Mouse (Mus musculus) gastrocnemius, postnatal 10 days (tissue): Measurements from ENCODE around the gene BC004004. TPM values are rescaled to one million over a fixed set of nuclear protein-coding genes. Genes with fewer than 3 reads are reported as not detected.
"Not testable (repeated sequence)": the region's sequence is repeated elsewhere in the genome, so short reads cannot be mapped to it uniquely, and the experiment has no call there.

Source experiments
- DNase-seq: peaks from one replicate; pipeline ENCODE4 v3.0.0; 2021; ENCODE audit warnings: mixed read lengths
- long read RNA-seq, 2 experiments: library from polyadenylated mRNA; stranded (forward); transcript quantifications; one replicate each; pipeline ENCODE4 v2.0.0; 2021
- total RNA-seq, 2 experiments: library from RNA; stranded (reverse); gene quantifications; 2 replicates each; pipeline ENCODE4 v1.2.3; 2021

BC004004 gene
- 100 to 1,000 TPM; 115 to 118 TPM for total RNA-seq
- long read RNA-seq, experiment 1, full-length matches to known transcripts: 93 of 123 reads
- long read RNA-seq, experiment 1, partial matches to known transcripts: 4 of 123 reads
- long read RNA-seq, experiment 1, other reads (novel, unspliced or antisense): 26 of 123 reads
- long read RNA-seq, experiment 2, full-length matches to known transcripts: 91 of 116 reads
- long read RNA-seq, experiment 2, partial matches to known transcripts: 3 of 116 reads
- long read RNA-seq, experiment 2, other reads (novel, unspliced or antisense): 22 of 116 reads

DNA sequence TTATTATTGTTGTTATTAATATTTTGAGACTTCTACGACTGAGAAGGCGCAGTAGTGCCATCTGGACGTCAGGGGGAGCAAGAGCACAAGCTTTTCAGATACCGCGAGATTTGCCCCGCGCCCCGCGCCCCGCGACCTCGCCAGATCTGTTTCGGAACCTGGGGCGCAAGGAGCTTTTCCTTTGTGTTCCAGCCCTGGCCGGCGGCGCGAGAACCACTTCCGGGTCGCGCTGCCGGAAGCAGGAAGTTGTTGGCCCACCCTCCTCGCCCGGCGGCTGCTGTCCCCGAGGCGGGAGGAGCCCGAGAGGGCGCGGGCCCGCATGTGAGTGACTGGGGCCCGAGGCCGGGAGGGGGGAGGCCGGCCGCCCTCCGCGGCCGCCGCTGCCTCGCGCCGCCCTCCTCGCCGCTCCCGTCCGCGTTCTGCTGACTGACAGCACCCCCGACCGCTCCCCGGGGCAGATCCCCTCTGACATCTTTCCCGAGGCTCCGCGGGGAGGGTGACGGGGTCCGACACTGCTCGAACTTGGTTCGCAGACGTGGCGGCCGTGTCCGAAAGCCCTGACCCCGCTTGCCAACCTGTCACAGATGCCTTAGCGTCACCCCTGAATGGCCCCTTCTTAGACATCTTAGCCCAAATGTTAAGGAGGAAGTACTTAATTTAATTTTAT, at the start of gene BC004004:
Gene BC004004 (plus strand): TSS at position 107 of the 667 bp plus-strand sequence.
- peak; percentile 96 for DNase-seq

DNA sequence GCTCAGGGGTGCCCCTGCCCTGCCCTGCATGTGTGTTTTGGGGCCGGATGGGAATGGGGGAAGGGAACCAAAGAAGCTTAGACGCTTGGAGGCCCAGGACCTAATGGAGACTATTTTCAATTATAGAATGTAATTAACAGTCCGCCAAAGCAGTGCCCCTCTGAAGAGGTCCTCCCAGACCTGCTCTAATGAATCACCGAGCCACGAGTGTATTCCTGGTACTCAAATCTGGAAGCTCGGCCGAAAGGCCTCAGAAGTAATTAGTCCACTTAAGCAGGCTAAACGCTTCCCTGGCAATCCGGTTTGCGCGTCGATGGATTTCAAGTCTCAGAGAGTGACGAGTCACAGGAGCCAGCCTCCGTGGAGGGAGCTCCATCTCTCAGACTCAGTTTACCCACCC, 48.0 kb upstream of the BC004004 start:
- DNase-seq: no peak

DNA sequence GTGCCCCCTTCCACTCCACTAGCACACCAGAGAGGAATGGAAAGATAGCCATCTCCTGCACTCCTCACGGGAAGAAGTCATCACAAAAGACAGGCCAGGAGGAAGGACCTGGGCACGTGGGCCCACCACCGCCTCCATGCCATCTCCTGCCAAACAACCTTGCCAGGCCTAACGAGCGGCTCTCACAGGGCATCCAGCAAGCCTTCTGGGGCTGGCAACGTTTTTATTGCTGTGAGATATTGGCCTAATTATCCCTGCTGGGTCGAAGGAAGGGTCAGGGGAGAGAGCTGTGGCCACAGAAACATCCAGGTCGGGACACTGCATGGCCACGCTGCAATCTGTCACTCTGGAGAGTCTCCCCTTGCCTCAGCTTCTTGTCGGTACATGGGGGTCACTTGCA, 37.5 kb upstream of the BC004004 start:
- DNase-seq: no peak

DNA sequence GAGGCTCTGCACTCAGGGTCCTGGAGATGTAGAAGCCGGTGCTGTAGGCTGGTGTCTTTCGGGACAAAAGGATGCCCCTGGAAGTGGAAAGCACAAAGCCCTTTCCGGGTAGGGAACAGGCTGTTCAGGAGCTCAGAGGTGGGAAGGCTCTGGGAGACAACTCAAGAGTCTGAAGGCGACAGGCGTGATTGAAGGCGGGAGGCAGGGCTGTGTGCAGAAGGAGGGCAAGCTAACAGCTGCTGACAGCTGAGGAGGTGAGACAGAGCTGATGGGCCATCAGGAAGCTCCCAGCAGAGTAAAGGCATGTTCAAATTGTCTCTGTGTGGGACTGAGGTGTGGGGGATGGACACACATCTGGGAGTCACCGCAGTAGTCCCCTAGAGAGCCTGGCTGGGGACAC, 32.5 kb upstream of the BC004004 start:
- no peak for DNase-seq

DNA sequence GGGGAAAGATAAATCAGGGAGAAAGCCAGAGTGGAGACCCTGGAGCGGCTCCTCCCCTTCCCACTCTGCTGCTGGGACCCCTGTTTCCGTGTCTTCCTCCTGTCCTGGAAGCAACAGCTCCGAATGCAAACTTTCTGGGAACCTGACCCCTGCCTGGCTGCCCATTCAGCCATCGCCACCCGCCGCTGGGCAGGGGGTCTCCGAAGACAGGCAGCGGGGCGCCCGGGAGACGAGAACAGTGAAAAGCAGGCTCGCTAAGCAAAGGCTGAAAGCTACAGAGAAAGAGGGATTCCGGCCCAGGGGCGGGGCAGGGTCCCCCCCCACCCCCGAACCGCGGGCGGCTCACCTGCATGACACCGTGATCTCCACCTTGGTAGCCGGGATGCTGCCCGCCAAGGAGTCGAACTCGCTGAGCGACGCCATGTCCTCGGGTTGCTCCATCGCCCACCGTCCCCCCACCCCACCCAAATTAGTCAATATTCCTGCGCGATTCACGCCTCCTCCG, 31.3 kb upstream of the BC004004 start:
- DNase-seq: no peak

DNA sequence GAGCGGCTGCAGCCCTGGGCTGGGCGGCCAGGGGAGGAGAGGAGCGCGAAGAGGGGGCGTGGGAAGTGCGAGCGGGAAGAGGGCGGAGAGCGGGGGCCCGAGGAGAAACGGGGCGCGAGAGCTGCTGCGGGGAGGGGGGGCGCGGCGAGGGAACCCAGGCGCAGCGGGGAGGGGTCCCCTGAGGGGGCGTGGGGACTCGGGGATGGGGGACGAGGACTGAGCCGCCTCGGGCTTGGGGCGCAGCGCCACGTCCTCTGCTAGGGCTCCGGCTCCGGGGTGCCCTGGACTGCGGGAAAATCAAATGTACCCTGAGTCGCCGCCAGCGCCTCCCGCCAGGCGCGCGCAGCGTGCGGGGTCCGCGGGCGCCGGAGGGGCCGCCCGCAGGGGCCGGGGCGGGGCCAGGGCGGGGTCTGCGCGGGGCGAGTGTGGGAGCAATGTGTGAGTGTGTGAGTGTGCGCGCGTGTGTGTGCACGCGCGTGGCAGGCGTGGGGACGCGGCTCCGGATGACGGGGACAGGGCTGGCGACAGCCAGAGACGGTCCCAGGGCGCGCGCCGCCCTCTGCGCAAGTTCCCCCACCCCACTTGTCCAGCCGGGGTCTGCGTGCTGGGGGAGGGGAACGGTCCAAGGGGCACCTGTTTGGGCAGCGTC, 30.7 kb upstream of the BC004004 start, which contains the start of gene Cpne5:
Gene Cpne5 (minus strand): TSS at position 396 of the 649 bp plus-strand sequence.
- peak; percentile 34 for DNase-seq

DNA sequence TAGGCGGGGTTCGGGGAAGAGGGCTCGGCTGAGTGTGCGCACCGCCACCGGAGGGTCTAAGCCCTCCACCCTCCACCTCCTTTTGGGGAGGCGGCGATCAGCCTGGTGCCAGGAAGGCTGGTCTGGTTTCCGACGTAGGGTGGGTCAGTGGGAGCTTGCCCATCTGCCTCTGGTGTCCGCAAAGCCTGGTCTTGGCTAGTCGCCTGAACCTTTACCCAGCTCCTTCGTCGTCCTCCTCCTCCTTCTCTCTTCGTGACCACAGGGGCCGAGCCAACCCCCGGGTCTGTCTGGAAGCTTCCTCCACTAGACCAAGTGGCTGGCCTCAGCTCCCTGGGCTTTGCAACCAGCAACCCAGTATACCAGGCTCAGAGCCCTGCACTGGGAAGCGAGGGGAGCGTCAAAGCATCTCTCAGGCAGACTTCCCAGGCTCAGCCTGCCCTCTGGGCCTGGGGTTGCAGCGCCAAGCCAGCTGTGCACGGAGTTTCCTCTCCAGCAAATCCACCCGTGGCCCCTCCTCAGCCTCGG, 30.1 kb upstream of the BC004004 start:
- DNase-seq: peak; percentile 42

DNA sequence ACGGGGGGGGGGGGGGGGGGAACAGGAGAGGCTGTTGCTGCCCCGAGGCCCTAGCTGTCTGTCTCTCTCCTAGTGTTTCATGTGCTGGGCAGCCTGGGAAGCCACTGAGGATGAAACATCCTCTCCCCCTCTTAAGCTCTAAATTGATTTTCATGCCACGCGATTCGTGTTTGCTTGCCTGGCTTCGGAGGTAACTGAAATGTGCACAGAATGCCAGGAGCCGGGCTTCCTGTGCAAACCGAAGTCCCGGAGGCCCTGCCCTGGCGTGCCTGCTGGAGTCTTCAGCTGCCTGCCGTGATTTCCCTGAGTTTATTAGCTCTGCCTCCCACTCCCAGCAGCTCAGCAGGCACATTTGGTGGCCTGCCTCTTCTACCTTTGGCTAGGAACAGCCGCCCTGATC, 23.7 kb upstream of the BC004004 start:
- no peak for DNase-seq

DNA sequence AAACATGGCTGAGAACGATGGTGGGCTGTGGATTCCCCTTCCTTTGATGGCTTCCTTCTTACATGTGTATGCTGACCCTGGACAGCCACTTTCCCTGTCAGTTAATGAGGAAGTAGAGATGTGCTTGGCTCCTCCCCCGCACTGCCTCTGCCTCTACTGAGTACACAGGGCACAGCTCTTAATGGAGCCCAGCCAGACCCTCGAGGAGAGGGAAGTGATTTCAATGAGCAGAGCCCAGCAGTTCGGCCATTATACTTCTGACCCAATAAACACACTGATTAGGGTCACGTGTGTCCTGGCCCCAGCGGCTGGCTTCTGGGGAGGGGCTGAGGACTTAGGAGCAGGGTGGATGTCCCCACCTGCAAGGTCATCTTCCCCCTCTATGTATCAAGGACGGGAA, 22.9 kb upstream of the BC004004 start:
- no peak for DNase-seq

DNA sequence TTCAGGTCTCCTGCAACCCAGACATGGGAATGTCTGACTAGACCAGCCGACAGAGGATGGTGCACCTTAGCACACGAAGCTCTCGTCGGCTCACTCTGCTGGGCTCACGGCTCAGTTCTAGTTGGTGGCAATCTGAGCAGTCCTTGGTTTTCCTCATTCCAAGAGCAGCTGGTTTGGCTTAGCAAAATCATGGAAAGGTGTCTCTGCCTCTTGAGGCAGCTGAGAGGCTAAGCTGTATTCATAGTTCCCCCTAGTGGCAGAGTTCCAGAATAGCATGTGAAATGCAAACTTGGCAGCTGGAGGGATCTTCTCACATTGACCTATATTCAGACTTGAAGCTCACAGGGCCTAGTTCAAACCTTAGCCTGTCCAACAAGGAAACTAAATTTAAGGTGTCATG, 22.0 kb upstream of the BC004004 start:
- DNase-seq: no peak

DNA sequence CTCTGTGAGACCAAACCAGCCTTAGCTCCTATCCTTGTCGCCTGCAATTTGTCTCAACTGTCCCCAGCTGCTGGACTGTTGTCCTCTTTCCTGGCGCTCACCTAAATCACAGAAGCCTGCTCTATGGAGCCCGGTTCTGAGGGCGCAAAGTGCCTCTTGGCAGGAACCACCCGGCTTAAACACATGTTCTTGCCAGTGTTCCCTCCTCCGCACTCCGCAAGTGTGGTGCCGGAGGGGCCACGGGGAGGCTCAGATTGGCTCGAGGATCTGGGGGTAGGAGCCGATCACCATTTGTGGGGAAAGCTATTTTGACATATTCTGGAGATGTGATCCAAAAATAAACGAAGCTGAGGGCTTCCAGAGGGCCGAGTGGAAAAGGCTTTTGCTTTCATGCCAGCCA, 20.7 kb upstream of the BC004004 start:
- DNase-seq: no peak

DNA sequence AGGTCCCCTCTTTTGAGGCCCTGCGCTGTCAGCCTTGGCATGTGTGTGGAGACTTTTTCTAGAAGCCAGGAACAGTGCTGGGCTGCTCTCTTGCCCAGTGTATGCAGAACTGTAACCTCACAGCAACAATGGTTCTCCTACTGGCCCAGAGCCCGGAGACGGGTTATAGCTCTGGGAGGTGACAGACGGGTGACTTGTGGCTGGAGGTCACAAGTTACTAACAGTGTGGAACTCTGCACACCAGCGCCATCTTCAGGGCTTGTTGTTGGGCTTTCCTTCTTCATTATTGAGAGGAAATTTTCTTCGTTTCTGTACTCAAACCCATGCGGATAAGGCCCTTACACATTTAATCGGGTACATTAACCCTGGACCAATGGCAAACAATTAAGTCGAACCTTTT, 19.1 kb upstream of the BC004004 start:
- peak; percentile 61 for DNase-seq

DNA sequence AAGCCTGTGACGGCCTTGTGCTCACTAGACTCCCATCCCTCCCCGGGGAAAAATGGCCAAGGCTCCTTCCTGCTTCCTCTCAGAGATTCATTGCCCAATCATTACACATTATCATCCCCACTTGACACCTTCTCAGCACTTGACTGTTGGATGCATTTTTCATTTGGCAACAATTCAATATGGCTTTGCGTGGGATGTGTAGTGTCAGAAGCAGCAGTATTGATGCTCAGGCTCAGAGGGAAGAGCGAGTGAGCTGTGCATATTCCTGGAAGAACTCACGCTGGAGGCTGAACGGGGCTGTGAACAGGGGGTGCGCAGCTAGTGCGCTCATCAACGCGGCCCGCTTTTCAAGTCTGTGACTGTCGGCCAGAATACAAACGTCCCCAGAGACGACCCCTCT, 17.6 kb upstream of the BC004004 start:
- not testable (repeated sequence) for DNase-seq

DNA sequence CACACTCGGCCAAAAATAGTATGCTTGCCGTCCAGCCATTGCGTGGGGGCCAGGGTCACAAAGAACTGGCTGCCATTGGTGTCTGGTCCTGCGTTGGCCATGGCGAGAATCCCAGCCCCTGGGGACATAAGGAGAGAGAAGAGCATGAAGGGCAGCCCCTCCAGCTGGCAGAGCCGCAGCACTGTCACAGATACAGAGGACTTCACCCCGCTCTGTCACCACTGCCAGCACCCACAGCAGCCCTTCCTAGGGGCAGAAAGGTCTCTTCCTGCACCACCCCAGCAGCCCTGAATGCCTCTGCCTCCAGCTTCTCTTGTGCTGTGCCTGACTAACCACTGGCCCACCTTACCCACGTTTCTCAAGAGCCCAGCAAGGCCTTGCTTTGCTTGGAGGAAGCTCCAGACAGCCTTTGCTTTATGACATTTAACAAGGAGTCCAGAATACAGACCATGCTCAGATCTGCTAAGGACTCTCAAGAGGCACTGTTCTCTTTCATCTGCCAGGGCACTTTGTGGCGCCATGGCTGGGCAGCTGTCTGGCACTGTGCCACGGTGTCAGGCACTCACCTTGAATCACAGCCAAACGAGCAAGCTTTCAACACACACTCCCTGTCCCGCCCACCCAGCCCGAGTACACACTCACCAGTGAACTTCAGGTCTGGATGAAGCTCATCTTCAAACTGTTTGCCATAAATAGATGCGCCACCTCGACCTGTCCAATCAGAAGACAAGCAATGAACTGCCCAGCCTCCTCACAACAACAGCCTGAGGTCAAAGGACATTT, 16.8 kb upstream of the BC004004 start:
- peak; percentile 73 for DNase-seq

DNA sequence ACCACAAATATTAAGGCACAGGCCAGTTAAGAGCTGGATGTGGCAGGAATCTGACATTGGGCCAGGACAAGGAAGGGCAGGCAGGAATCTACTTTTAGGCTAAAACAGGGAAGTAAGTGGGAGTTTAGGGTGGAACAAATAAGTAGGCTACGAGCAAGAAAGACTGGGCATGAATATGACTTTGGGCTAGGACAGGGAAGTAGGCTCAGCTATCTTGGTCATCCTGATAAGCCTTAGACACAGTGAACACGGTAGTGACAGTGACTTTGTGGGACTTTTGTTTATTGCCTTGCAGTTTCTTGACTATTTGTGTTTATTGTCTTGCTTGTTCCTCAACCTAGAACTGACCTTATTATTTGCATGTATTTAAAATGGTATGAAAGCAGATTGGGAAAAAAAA, 15.4 kb upstream of the BC004004 start:
- DNase-seq: no peak

DNA sequence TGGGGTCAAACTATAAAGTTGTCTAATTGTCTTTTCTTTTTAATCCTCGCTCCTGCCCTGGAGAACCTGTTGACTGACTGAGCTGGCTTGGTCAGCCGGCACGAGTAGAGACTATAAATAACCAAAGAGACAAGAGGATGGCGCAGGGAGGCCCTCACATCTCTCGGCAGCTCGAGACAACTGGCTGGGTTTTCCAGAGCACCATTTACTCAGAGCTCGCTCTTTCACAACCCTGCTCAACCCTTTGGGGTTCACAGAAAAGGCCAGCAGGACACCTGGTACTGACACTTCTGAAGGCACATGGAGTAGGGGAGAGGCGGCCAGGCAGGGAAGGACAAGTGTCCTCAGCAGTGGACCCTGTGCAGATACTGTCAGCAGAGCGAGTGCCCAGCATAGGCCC, 14.9 kb upstream of the BC004004 start:
- DNase-seq: no peak

DNA sequence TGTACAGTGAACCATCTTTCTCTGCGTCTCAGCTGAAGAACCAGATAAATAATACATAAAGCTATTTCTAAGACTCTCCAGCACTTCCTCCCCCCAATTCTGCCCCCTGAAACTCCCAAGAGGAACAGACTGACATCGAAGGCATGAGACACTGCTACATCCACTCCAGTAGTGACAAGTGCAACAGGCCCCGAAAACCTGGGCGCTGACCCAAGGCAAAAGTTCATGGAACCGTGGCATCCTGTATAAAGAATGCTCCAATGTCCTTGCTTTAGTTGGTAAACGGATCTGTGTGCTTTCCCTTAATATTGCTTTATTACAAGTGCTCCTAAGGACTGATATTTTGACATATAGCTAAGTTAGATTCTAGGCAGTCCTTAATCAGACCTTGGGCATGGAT, 13.8 kb upstream of the BC004004 start:
- not testable (repeated sequence) for DNase-seq

DNA sequence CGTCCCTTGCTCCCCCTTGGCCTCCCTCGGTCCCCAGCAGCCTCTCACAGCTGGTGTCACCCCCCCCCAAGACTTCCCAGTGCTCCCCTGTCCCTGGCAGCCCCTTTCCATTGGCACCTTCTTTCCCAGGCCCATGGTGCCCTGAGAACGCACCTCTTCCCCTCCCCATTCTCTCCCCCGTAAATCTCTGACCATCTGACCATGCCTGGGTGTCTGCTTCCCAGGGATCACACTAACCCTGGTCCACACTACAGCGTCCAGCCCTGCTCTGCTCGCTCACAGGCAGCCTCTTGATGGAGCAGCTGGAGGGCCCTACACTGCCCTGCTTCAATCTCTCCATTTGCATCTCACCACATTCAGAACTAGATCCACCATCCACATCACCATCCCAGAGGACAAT, 12.1 kb upstream of the BC004004 start:
- no peak for DNase-seq

DNA sequence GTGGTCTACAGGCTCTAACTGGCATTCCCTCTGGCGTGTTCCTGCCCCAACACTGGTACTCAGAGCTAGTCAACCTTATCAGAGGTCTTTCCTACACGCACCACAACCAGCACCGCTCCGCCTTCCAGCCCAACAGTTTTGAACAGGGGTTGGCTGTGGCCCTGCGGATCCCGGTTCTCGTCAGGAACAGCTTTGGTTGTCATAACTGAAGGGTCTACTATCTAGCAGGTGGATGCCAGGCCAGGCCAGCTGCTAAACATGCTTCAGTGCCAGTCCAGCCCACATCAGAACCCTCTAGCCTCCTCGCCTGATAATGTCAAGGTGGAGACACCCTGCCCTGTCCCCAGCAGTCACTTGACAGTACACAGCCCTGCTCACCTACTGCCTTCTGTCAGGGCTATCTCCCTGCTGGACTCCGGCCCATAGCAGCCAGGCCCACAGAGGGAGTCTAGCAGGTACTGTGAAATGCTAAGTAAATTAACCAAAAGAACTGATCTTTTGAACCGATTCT, 11.5 kb upstream of the BC004004 start:
- DNase-seq: no peak

DNA sequence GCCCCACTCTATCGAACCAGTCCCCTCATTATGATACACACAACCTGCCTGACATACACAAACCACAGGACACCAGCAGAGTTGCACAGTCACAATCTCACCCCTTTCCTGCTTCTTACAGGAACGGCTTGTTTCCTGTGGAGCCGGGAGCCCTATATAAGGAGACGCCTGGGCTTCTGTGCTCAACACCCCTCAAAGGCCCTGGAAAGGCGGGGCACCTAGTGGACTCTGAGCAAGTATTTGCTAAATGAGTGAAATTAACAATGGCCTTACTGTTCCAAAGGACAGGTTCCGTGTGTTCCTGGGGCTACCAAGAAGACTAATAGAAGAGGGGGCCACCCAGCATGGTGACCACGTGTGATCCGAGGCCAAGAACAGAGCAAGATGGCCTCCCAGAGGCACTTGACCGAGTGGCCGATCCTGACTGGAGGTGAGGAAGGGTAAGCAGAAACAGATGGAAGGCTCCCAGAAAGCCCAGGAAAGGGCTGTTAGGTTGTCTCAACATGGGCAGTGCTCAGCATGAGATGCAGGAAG, 10.5 kb upstream of the BC004004 start:
- no peak for DNase-seq

DNA sequence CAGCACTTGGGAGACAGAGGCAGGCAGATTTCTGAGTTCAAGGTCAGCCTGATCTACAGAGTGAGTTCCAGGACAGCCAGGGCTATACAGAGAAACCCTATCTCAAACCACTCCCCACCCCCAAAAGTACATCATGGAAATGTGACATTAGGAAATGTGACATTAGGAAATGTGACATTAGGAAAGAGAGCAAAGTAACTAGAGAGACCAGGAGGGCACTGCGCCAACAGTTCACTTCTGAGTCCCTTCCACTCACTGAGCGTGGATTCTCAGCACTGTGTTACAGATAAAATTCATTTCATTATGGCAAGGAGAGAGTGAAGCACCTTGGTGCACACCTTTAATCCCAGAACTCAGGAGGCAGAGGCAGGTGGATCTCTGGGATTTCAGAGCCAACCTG, 9.7 kb upstream of the BC004004 start:
- no peak for DNase-seq

DNA sequence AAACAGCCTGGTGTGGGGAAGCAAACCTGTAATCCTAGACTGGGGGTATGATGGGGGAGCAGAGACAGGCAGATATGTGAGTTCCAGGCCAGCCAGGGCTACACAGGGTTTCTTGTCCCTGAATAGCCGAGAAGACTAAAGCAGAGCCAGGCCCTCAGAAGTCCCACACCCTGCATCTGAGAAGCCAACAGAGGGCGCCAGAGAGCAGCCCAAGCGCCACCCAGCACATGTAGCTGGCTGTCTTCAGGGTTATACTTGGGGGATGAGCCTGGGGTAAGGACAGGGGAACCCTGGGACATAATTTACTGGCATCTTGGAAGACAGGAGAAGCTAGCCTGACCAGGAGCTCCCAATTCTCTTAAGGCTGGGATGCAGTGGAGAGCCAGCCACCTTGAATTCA, 9.1 kb upstream of the BC004004 start:
- DNase-seq: peak; percentile 85
